Mouse (Mus musculus) lung, embryonic 16.5 days (tissue): ENCODE data around the gene Nsmce1. TPM values are rescaled to one million over a fixed set of nuclear protein-coding genes. Genes with fewer than 3 reads are reported as not detected.
A peak's percentile ranks its signal among the peaks of the same experiment; 100 is the strongest.

Experiments used
- ATAC-seq: fragments of 200-750 bp; cut with Nextera tagmentation; 2 replicates; pipeline ENCODE4 v1.8.0; 2017; ENCODE audit warnings: low read depth, mild to moderate bottlenecking, moderate library complexity
- H3K27ac ChIP-seq: fragments of 300-500 bp; sonication (generic); 2 replicates; pipeline ENCODE4 v1.5.1; 2014; ENCODE audit warnings: mild to moderate bottlenecking, control low read depth, low read length
- H3K27me3 ChIP-seq: fragments of 300-500 bp; sonication (generic); 2 replicates; pipeline ENCODE4 v1.6.1; 2014; ENCODE audit warnings: low read depth, low read length, mixed read lengths; ENCODE audit not compliant: control insufficient read depth, insufficient read depth
- H3K36me3 ChIP-seq: fragments of 300-500 bp; sonication (generic); 2 replicates; pipeline ENCODE4 v1.6.1; 2014; ENCODE audit warnings: low read length; ENCODE audit not compliant: control insufficient read depth, insufficient read depth
- H3K4me1 ChIP-seq: fragments of 300-500 bp; sonication (generic); replicated peaks from 2 replicates; pipeline ENCODE4 v1.6.1; 2014; ENCODE audit warnings: low read length, mixed read lengths; ENCODE audit not compliant: control insufficient read depth, insufficient read depth
- H3K4me2 ChIP-seq: fragments of 300-500 bp; sonication (generic); 2 replicates; pipeline ENCODE4 v1.6.1; 2014; ENCODE audit warnings: low read depth, low read length, control low read depth
- H3K4me3 ChIP-seq: fragments of 300-500 bp; sonication (generic); 2 replicates; pipeline ENCODE4 v1.5.1; 2014; ENCODE audit warnings: mild to moderate bottlenecking, low read length, control low read depth
- H3K9ac ChIP-seq: fragments of 300-500 bp; sonication (generic); 2 replicates; pipeline ENCODE4 v1.6.1; 2014; ENCODE audit warnings: low read length, control low read depth
- H3K9me3 ChIP-seq: fragments of 300-500 bp; sonication (generic); 2 replicates; pipeline ENCODE4 v1.6.1; 2016; ENCODE audit warnings: low read length; ENCODE audit not compliant: control insufficient read depth
- WGBS: fragments of 180-500 bp; shearing (Covaris S2); extraction: QIAGEN DNeasy Blood & Tissue Kit; methylation state at CpG from one replicate; pipeline ENCODE4 v1.1.7; 2014; 5-methylcytosine and 5-hydroxymethylcytosine counted together
- polyA plus RNA-seq: library from polyadenylated mRNA; unstranded; fragments of >200 nt; fragmentation: Nextera tagmentation; extraction: Ambion mirVana; gene quantifications from 2 replicates; pipeline ENCODE4 v1.2.1, GENCODE M21; 2015

Nsmce1 gene
- polyA plus RNA-seq, 1 experiment from 2014 or later: 148 TPM

- Histone ChIP-seq H3K9ac (no peak overlapping the region), H3K27ac (no peak overlapping the region), H3K4me2 (no peak overlapping the region), H3K4me3 (no peak overlapping the region), H3K27me3 (no peaks in the 10 kb centered on the region), H3K36me3 (peaks cover 26% of the 10 kb centered on the region), H3K4me1 (peaks cover 12% of the 10 kb centered on the region), H3K9me3 (no peaks in the 10 kb centered on the region)
- no peak for ATAC-seq
- 57% methylated on average over 2 of the region's 2 CpGs for WGBS
These were observed 8.5 kb downstream of the Nsmce1 start for GRCm38 (mm10) chr7:125482886-125483285.

DNA sequence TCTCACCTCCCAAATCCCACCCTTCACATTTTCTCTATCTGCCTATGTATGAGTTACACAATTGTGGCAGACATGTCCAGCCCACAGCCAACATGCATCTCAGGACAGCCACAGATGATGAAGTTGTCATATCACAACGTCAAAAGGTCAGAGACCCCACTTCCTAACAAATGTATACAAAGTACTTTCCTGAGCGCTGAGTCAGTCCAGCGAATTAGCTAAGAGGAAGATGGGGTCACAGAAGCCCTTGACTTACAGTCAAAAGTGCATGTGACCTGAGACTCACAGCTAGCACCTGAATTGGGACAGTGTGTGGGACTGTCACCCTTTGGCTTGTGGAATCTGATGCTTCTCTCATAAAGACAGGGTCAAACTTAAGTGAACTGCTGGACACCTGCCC is 9.1 kb downstream of the Nsmce1 start:
- H3K9me3 ChIP-seq: no peaks in the 10 kb centered on the region
- H3K27me3 ChIP-seq: no peaks in the 10 kb centered on the region
- H3K9ac ChIP-seq: no peak overlapping the region
- H3K36me3 ChIP-seq: peaks cover 31% of the 10 kb centered on the region
- ATAC-seq: no peak
- no peak overlapping the region for H3K4me3 ChIP-seq
- H3K27ac ChIP-seq: no peak overlapping the region
- peaks cover 18% of the 10 kb centered on the region for H3K4me1 ChIP-seq
- no peak overlapping the region for H3K4me2 ChIP-seq
- 44% methylated on average over 3 of the region's 3 CpGs for WGBS

- Histone ChIP-seq H3K9ac (no peak overlapping the region), H3K4me1 (peaks cover 32% of the 10 kb centered on the region), H3K36me3 (peaks cover 27% of the 10 kb centered on the region), H3K27me3 (no peaks in the 10 kb centered on the region), H3K9me3 (no peaks in the 10 kb centered on the region), H3K4me3 (no peak overlapping the region), H3K27ac (no peak overlapping the region), H3K4me2 (no peak overlapping the region)
- WGBS: 91% methylated on average over 4 of the region's 4 CpGs
- ATAC-seq: no peak
These were observed 10.9 kb downstream of the Nsmce1 start for GRCm38 (mm10) chr7:125480518-125480917.

DNA sequence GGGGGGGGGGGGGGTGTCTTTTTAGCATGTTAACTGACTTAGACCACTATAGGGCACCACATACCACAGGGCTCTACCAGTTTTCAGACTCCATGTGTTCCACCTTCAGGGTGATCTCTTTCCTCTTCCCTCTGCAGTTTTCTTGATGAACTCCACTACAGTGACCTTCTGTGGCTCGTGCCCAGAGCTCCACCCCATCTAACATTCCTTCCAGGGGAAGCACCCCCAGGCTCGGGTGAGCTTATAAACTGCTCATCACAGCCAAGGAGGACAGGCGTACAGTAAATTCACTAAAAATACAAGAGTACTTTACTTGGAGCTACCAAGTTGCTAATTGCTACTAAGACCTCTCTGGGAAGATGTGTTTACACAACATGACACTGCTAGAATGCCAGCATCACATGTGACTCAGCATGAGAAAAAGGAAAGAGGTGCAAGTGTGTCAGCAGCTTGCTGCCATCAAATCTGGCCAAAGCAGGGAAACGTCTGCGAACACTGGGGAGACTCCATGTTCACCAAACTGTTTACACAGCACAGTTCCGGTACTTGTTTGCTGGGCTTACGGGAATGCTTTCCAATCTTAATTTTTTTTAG is 12.9 kb downstream of the Nsmce1 start:
- WGBS: 32% methylated on average over 7 of the region's 7 CpGs
- peak; percentile 43 for ATAC-seq
- H3K27ac ChIP-seq: peak overlapping the region; percentile 11
- H3K36me3 ChIP-seq: peaks cover 17% of the 10 kb centered on the region
- no peak overlapping the region for H3K4me2 ChIP-seq
- H3K4me3 ChIP-seq: no peak overlapping the region
- no peaks in the 10 kb centered on the region for H3K27me3 ChIP-seq
- H3K9me3 ChIP-seq: no peaks in the 10 kb centered on the region
- no peak overlapping the region for H3K9ac ChIP-seq
- peaks cover 48% of the 10 kb centered on the region for H3K4me1 ChIP-seq

DNA sequence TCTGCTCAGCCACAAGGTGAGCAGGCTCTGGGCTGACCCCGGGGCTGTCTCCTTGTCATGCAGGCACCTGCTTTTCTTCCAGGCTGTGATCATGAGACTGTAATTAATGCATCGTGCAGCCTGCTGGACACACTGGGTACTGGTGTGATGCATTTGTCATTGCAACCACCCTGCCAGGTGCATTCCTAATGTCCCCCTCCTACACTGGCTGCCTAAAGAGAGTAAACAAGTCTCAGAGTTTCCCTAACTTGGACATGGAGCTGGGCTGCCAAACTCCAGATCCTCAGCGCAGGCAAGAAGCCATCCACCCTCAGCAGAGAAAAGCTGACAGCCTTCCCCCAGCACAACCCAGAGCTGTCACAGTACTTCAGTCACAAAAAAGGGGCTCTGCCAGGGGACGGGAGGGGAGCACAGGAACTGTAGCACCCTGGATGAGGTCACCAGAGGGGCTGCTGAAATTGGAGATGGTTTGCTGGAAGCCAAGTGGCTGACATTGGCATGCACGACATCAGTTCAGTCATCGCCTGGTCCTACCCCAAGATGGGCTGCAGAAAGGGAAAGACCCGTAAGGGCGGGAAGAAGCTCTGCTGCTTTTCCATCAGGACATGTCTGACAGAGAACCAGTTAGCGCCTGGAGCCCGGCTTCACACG is 15.7 kb downstream of the Nsmce1 start:
- ATAC-seq: peak; percentile 73
- H3K4me1 ChIP-seq: peaks cover 66% of the 10 kb centered on the region

DNA sequence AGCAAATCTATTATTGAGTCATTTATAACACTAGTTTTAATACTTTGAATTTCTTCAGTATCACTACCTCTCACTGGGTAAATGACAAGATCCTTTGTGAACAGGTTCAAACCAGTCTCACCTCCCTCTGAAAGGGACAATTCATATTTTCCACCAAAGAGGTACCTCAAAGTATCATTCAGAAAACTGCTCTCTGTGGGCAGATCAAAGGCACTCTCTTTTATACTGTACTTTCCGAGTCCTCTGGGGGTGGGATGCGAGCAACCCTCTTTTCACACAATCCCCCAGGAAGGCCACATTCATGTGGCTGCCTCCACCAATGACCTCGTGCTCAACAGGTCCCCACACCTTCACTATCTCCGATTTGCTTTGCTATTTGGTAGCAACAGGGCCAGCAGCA is 16.9 kb downstream of the Nsmce1 start:
- Histone ChIP-seq H3K4me1 (peaks cover 66% of the 10 kb centered on the region), H3K27ac (peak overlapping the region; percentile 78), H3K9me3 (no peaks in the 10 kb centered on the region), H3K36me3 (peaks cover 11% of the 10 kb centered on the region), H3K27me3 (no peaks in the 10 kb centered on the region), H3K9ac (peak overlapping the region; percentile 17; the same call in 1 of the 2 replicates), H3K4me2 (no peak overlapping the region), H3K4me3 (no peak overlapping the region)
- ATAC-seq: no peak
- 62% methylated on average over 4 of the region's 4 CpGs for WGBS

More for the DNA sequence above, 15.7 kb downstream of the Nsmce1 start:
- H3K27me3 ChIP-seq: no peaks in the 10 kb centered on the region
- H3K9me3 ChIP-seq: no peaks in the 10 kb centered on the region
- no peak overlapping the region for H3K4me2 ChIP-seq
- peak overlapping the region; percentile 78 for H3K27ac ChIP-seq
- no peak overlapping the region for H3K4me3 ChIP-seq
- WGBS: 26% methylated on average over 11 of the region's 11 CpGs
- H3K36me3 ChIP-seq: peaks cover 13% of the 10 kb centered on the region; the same call in 1 of the 2 replicates
- no peak overlapping the region for H3K9ac ChIP-seq

DNA sequence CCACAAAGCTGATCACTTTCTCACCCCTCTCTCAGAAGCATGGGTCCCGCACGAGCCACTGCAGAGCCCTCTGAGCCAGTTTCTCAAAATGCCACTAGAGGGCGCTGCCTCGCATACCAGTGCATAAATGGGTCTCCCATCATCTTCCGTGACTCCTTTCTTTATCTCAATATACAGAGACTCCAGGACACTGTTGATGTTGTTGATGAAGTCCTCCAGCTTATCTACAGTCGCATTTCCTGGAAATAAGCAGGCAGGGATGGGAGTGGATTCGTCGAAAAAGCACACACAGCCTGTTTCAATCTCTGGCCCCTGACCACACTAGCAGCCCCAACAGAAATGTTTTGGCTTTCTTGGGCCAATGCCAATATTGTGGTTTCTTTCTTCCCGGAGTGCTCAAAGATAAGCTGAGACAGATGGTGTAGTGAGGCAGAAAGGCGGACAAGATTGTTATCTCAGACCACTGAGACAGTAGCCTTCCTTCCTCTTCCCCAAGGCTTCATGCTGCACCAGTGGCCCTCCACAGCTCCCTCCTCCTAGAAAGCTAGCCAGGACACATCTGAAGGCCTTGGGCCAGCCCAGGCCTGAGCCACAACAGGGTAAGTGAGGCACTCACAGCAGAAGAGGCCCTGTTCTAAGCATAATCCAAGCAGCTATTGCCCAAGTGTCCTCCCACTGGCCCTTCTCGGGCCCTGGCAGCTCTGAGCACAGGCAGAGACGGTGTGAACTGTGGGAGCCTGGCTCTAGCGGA is 19.2 kb downstream of the Nsmce1 start:
- peaks cover 47% of the 10 kb centered on the region for H3K4me1 ChIP-seq
- H3K27ac ChIP-seq: peak overlapping the region; percentile 96
- WGBS: 17% methylated on average over 13 of the region's 13 CpGs
- H3K9ac ChIP-seq: peak overlapping the region; percentile 3; the same call in 1 of the 2 replicates
- H3K9me3 ChIP-seq: no peaks in the 10 kb centered on the region
- peaks cover 19% of the 10 kb centered on the region for H3K36me3 ChIP-seq
- H3K4me3 ChIP-seq: no peak overlapping the region
- peak; percentile 73 for ATAC-seq
- no peaks in the 10 kb centered on the region for H3K27me3 ChIP-seq
- H3K4me2 ChIP-seq: peak overlapping the region; percentile 19; the same call in 1 of the 2 replicates

GRCm38 (mm10) chr7:125470901-125471300 is 20.5 kb downstream of the Nsmce1 start:
- no peak overlapping the region for H3K4me2 ChIP-seq
- H3K9me3 ChIP-seq: no peaks in the 10 kb centered on the region
- no peak for ATAC-seq
- no peak overlapping the region for H3K9ac ChIP-seq
- no peaks in the 10 kb centered on the region for H3K27me3 ChIP-seq
- peaks cover 26% of the 10 kb centered on the region for H3K36me3 ChIP-seq
- no peak overlapping the region for H3K4me3 ChIP-seq
- H3K27ac ChIP-seq: no peak overlapping the region
- 68% methylated on average over 4 of the region's 4 CpGs for WGBS
- H3K4me1 ChIP-seq: peaks cover 37% of the 10 kb centered on the region

GRCm38 (mm10) chr7:125469937-125470336 is 21.5 kb downstream of the Nsmce1 start:
- WGBS: 22% methylated on average over 5 of the region's 5 CpGs
- Histone ChIP-seq H3K4me2 (no peak overlapping the region), H3K4me3 (no peak overlapping the region), H3K36me3 (peaks cover 28% of the 10 kb centered on the region), H3K9ac (no peak overlapping the region), H3K9me3 (no peaks in the 10 kb centered on the region), H3K4me1 (peaks cover 28% of the 10 kb centered on the region), H3K27me3 (no peaks in the 10 kb centered on the region), H3K27ac (no peak overlapping the region)
- ATAC-seq: 0 out of 2 replicates have a peak, but pooled peaks have one; percentile 19
